Mouse (Mus musculus) stomach, postnatal 0 days (tissue): ENCODE measurements around the gene Olfr266. TPM values are rescaled to one million over a fixed set of nuclear protein-coding genes. Genes with fewer than 3 reads are reported as not detected.

Experiments used
- ATAC-seq: fragments of 200-750 bp; cut with Nextera tagmentation; 2 replicates; pipeline ENCODE4 v1.8.0; 2017; ENCODE audit not compliant: low FRiP score, low TSS enrichment
- DNase-seq: peaks from one replicate; pipeline ENCODE4 v3.0.0-alpha.2; 2016; ENCODE audit warnings: low spot score
- H3K27ac ChIP-seq: fragments of 300-500 bp; sonication (generic); replicated peaks from 2 replicates; pipeline ENCODE4 v1.5.1; 2014; ENCODE audit warnings: mild to moderate bottlenecking, control low read depth
- H3K27me3 ChIP-seq: fragments of 300-500 bp; sonication (generic); 2 replicates; pipeline ENCODE4 v1.6.1; 2014; ENCODE audit warnings: low read length; ENCODE audit not compliant: control insufficient read depth, insufficient read depth
- H3K36me3 ChIP-seq: fragments of 300-500 bp; sonication (generic); 2 replicates; pipeline ENCODE4 v1.6.1; 2014; ENCODE audit warnings: low read length, mixed read lengths; ENCODE audit not compliant: control insufficient read depth, insufficient read depth
- H3K4me1 ChIP-seq: fragments of 300-500 bp; sonication (generic); replicated peaks from 2 replicates; pipeline ENCODE4 v1.6.1; 2014; ENCODE audit warnings: antibody characterized with exemption; ENCODE audit not compliant: control insufficient read depth, insufficient read depth
- H3K4me2 ChIP-seq: fragments of 300-500 bp; sonication (generic); replicated peaks from 2 replicates; pipeline ENCODE4 v1.6.1; 2014; ENCODE audit warnings: low read depth, mild to moderate bottlenecking, control low read depth, moderate library complexity
- H3K4me3 ChIP-seq: fragments of 300-500 bp; sonication (generic); 2 replicates; pipeline ENCODE4 v1.5.1; 2014; ENCODE audit warnings: low read depth, low read length, control low read depth
- H3K9ac ChIP-seq: fragments of 300-500 bp; sonication (generic); 2 replicates; pipeline ENCODE4 v1.6.1; 2014; ENCODE audit warnings: mild to moderate bottlenecking, low read length, control low read depth, mixed read lengths
- H3K9me3 ChIP-seq: fragments of 300-500 bp; sonication (generic); 2 replicates; pipeline ENCODE4 v1.6.1; 2016; ENCODE audit warnings: low read length; ENCODE audit not compliant: control insufficient read depth
- CTCF ChIP-seq: IDR thresholded peaks from 2 replicates; pipeline ENCODE4 v1.5.1; 2016; ENCODE audit warnings: antibody characterized with exemption, low read depth, mild to moderate bottlenecking, moderate library complexity
- EP300 ChIP-seq: optimal IDR thresholded peaks from 2 replicates; pipeline ENCODE3; 2016; ENCODE audit warnings: antibody characterized with exemption
- WGBS: fragments of 180-500 bp; shearing (Covaris S2); extraction: QIAGEN DNeasy Blood & Tissue Kit; methylation state at CpG from one replicate; pipeline ENCODE4 v1.1.7; 2014; 5-methylcytosine and 5-hydroxymethylcytosine counted together
- polyA plus RNA-seq: library from polyadenylated mRNA; unstranded; fragments of >200 nt; fragmentation: Nextera tagmentation; extraction: Ambion mirVana; gene quantifications from 2 replicates; pipeline ENCODE4 v1.2.1, GENCODE M21; 2015

Olfr266 gene
- not detected in 2 replicates for polyA plus RNA-seq

GRCm38 (mm10) chr3:106826187-106826586, at the start of gene Olfr266:
Olfr266 (minus strand) TSS chr3:106826287.
- Histone ChIP-seq H3K4me2 (no peak within 1 kb of the TSS), H3K4me3 (no peak within 1 kb of the TSS), H3K36me3 (no peaks in the 10 kb centered on the region), H3K27me3 (no peaks in the 10 kb centered on the region), H3K9ac (no peak within 1 kb of the TSS), H3K4me1 (no peaks in the 10 kb centered on the region), H3K27ac (no peak within 1 kb of the TSS), H3K9me3 (no peaks in the 10 kb centered on the region)
- ATAC-seq (no peak), DNase-seq (no peak)
- no peak for TF ChIP-seq CTCF
- TF ChIP-seq EP300 = no peak
- WGBS = 82% methylated on average over 1 of the region's 1 CpGs

GRCm38 (mm10) chr3:106875626-106876025, 49.5 kb upstream of the Olfr266 start:
- H3K27ac ChIP-seq = no peak overlapping the region
- H3K4me3 ChIP-seq = no peak overlapping the region
- no peaks in the 10 kb centered on the region for H3K9me3 ChIP-seq
- no peaks in the 10 kb centered on the region for H3K36me3 ChIP-seq
- WGBS = 91% methylated on average over 1 of the region's 1 CpGs
- ATAC-seq = no peak
- no peaks in the 10 kb centered on the region for H3K4me1 ChIP-seq
- H3K4me2 ChIP-seq = no peak overlapping the region
- TF ChIP-seq EP300 (no peak), CTCF (no peak)
- no peak overlapping the region for H3K9ac ChIP-seq
- no peaks in the 10 kb centered on the region for H3K27me3 ChIP-seq
- no peak for DNase-seq

- Histone ChIP-seq H3K27ac (no peak overlapping the region), H3K36me3 (no peaks in the 10 kb centered on the region), H3K4me3 (no peak overlapping the region), H3K27me3 (no peaks in the 10 kb centered on the region), H3K9ac (no peak overlapping the region), H3K4me2 (no peak overlapping the region), H3K4me1 (no peaks in the 10 kb centered on the region), H3K9me3 (no peaks in the 10 kb centered on the region)
- DNase-seq (no peak), ATAC-seq (no peak)
- TF ChIP-seq CTCF (no peak), EP300 (no peak)
Measured at GRCm38 (mm10) chr3:106872893-106873292, 46.8 kb upstream of the Olfr266 start.

- no peak for ATAC-seq
- H3K4me1 ChIP-seq = no peaks in the 10 kb centered on the region
- no peak overlapping the region for H3K9ac ChIP-seq
- 74% methylated on average over 1 of the region's 1 CpGs for WGBS
- H3K36me3 ChIP-seq = no peaks in the 10 kb centered on the region
- H3K4me2 ChIP-seq = no peak overlapping the region
- no peaks in the 10 kb centered on the region for H3K27me3 ChIP-seq
- TF ChIP-seq EP300 = no peak
- TF ChIP-seq CTCF = no peak
- no peaks in the 10 kb centered on the region for H3K9me3 ChIP-seq
- H3K4me3 ChIP-seq = no peak overlapping the region
- no peak for DNase-seq
- no peak overlapping the region for H3K27ac ChIP-seq
Measured at GRCm38 (mm10) chr3:106832107-106832506, 6.0 kb upstream of the Olfr266 start.

GRCm38 (mm10) chr3:106817676-106818075, 8.4 kb downstream of the Olfr266 start:
- no peak overlapping the region for H3K9ac ChIP-seq
- H3K4me3 ChIP-seq = no peak overlapping the region
- no peak for ATAC-seq
- H3K36me3 ChIP-seq = no peaks in the 10 kb centered on the region
- no peaks in the 10 kb centered on the region for H3K27me3 ChIP-seq
- DNase-seq = no peak
- WGBS = 76% methylated on average over 2 of the region's 2 CpGs
- H3K4me1 ChIP-seq = no peaks in the 10 kb centered on the region
- no peaks in the 10 kb centered on the region for H3K9me3 ChIP-seq
- no peak overlapping the region for H3K4me2 ChIP-seq
- H3K27ac ChIP-seq = no peak overlapping the region
- no peak for TF ChIP-seq CTCF
- no peak for TF ChIP-seq EP300

GRCm38 (mm10) chr3:106808972-106809695, 17.0 kb downstream of the Olfr266 start:
- Histone ChIP-seq H3K4me3 (no peak overlapping the region), H3K36me3 (no peaks in the 10 kb centered on the region), H3K9ac (no peak overlapping the region), H3K27ac (no peak overlapping the region), H3K27me3 (no peaks in the 10 kb centered on the region), H3K9me3 (no peaks in the 10 kb centered on the region), H3K4me1 (no peaks in the 10 kb centered on the region), H3K4me2 (no peak overlapping the region)
- ATAC-seq = no peak
- TF ChIP-seq CTCF (no peak), EP300 (no peak)
- no peak for DNase-seq
- WGBS = 51% methylated on average over 2 of the region's 2 CpGs
